Mouse (Mus musculus) liver, embryonic 14 days (tissue): ENCODE measurements around the gene Fgl2. TPM values are rescaled to one million over a fixed set of nuclear protein-coding genes. Genes with fewer than 3 reads are reported as not detected.

ENCODE experiments used
- polyA plus RNA-seq: library from polyadenylated mRNA; depleted of rRNA; stranded (reverse); fragments of >200 nt; gene quantifications from 2 replicates; pipeline ENCODE4 v1.2.3, GENCODE M21; 2012; rRNA removed

The Fgl2 gene
- 0.93 and 1.3 TPM in 2 replicates for polyA plus RNA-seq

DNA sequence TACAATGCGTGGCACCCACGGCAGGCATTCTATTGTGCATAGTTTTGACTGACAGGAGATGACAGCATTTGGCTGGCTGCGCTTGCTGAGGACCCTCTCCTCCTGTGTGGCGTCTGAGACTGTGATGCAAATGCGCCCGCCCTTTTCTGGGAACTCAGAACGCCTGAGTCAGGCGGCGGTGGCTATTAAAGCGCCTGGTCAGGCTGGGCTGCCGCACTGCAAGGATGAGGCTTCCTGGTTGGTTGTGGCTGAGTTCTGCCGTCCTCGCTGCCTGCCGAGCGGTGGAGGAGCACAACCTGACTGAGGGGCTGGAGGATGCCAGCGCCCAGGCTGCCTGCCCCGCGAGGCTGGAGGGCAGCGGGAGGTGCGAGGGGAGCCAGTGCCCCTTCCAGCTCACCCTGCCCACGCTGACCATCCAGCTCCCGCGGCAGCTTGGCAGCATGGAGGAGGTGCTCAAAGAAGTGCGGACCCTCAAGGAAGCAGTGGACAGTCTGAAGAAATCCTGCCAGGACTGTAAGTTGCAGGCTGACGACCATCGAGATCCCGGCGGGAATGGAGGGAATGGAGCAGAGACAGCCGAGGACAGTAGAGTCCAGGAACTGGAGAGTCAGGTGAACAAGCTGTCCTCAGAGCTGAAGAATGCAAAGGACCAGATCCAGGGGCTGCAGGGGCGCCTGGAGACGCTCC is at the start of gene Fgl2:
Fgl2 (plus strand) TSS at position 150 of the 687 bp plus-strand sequence.

DNA sequence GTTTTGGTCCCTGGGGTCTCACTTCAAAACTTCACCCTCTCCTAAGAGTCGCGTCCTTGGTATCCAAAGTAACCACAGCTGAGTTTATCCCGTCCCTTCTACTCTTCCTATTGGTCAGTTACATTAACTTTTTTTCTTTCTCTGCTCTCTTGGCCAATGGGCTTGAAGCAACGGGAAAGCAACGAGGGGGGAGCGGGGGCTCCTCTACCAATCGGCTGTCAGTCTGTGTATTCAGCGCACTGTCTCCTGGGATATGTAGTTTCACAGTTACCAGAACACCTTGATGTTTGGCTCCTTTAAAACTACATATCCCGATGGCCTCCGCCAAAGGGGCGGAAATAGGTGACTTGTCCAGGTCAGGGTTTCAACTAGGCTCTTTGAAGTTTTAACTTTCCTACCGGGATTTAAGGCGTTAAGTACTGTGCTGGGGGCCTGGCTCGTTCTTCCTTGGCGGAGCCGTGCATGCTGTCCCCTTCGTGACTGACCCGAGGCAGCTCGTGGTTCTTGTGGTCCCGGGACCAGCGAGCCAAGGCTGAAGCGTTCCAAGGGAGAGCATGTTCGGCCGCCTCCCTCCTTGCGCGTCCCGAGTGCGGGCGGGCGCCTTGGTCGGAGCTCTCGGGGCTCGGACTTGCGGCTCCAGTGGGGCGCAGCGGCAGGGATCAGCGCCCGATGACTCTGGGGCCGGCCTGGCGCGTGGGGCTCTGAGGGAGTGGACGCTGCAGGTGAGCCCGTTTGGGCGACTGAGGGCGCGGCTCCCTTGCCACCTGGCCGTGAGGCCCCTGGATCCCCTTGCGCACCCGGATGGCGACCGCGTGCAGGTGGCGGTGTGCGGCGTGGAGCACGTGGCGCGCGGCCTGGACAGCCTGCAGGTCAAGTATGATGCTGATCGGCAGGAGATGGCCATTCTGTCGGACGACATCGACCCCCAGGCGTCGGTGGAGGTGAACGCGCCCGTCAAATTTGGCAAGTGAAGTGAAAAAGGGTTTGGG is 52.5 kb downstream of the Fgl2 start, which contains the start of the genes Ccdc146 and Fam185a:
Ccdc146 (minus strand) TSS at position 64 of the 989 bp plus-strand sequence.
Fam185a (plus strand) TSS at position 345 of the 989 bp plus-strand sequence.

Other genes with a start within 250 kb of the Fgl2 start
- gene Gsap, start 186.4 kb upstream of the Fgl2 start, polyA plus RNA-seq: 1.1 and 1.5 TPM in 2 replicates
- 0.01 TPM in 1 of 2 replicates, not detected in the other for gene Ccdc146, start 52.0 kb downstream of the Fgl2 start, polyA plus RNA-seq
- gene Fam185a, start 52.3 kb downstream of the Fgl2 start, polyA plus RNA-seq: 1.7 and 2.0 TPM in 2 replicates
- gene Lrrc17, start 170.9 kb downstream of the Fgl2 start, polyA plus RNA-seq: 0.54 and 2.0 TPM in 2 replicates